Mouse (Mus musculus) MEL (cell line): ENCODE results near the gene Satl1. TPM values are rescaled to one million over a fixed set of nuclear protein-coding genes. Genes with fewer than 3 reads are reported as not detected.

ENCODE experiments used
- DNase-seq: peaks from one replicate; pipeline ENCODE4 v3.0.0; 2011; ENCODE audit warnings: low read depth, low spot score
- H3K27ac ChIP-seq: 2 replicates; pipeline ENCODE4 v1.5.1; 2012; ENCODE audit warnings: low read depth, mild to moderate bottlenecking, control low read depth, low read length, moderate library complexity; ENCODE audit not compliant: control insufficient read depth
- H3K27me3 ChIP-seq, 2 experiments: fragments of 150-350 bp in 1 of 2; sonication (generic) in 1 of 2; 2 replicates each; pipeline ENCODE4 v1.6.1; 2012; ENCODE audit warnings: low read length in 2 of 2, mild to moderate bottlenecking in 2 of 2, improper control_type of control experiment in 1 of 2, moderate library complexity in 1 of 2; ENCODE audit not compliant: insufficient read depth in 2 of 2, control insufficient read depth in 1 of 2
- H3K36me3 ChIP-seq, 2 experiments: 2 replicates each; pipeline ENCODE4 v1.6.1; 2012 to 2014; ENCODE audit warnings: low read length in 2 of 2, improper control_type of control experiment in 1 of 2, inconsistent platforms in 1 of 2, mild to moderate bottlenecking in 1 of 2; ENCODE audit not compliant: insufficient read depth in 2 of 2, control insufficient read depth in 1 of 2
- H3K4me1 ChIP-seq, 2 experiments: fragments of 150-350 bp in 1 of 2; sonication (generic) in 1 of 2; 2 replicates each; pipeline ENCODE4 v1.6.1; 2012; ENCODE audit warnings: low read length in 2 of 2, improper control_type of control experiment in 1 of 2, mild to moderate bottlenecking in 1 of 2; ENCODE audit not compliant: insufficient read depth in 2 of 2, control insufficient read depth in 1 of 2
- H3K4me3 ChIP-seq, 2 experiments: fragments of 150-350 bp in 1 of 2; sonication (generic) in 1 of 2; 2 replicates each; pipeline ENCODE4 v1.5.1; 2012; ENCODE audit warnings: low read depth in 2 of 2, low read length in 2 of 2, mild to moderate bottlenecking in 2 of 2, moderate library complexity in 2 of 2, control low read depth in 1 of 2, improper control_type of control experiment in 1 of 2; ENCODE audit not compliant: control insufficient read depth in 1 of 2, insufficient read depth in 1 of 2
- H3K79me2 ChIP-seq: 2 replicates; pipeline ENCODE4 v1.6.1; 2012; ENCODE audit warnings: mild to moderate bottlenecking, low read length, moderate library complexity; ENCODE audit not compliant: control insufficient read depth, poor library complexity, insufficient read depth
- H3K9ac ChIP-seq: 2 replicates; pipeline ENCODE4 v1.6.1; 2012; ENCODE audit warnings: low read depth, mild to moderate bottlenecking, control low read depth, low read length, moderate library complexity; ENCODE audit not compliant: control insufficient read depth, poor library complexity, severe bottlenecking
- H3K9me3 ChIP-seq: fragments of 150-350 bp; sonication (generic); replicated peaks from 2 replicates; pipeline ENCODE4 v1.6.1; 2012; ENCODE audit warnings: mild to moderate bottlenecking, low read length, improper control_type of control experiment, moderate library complexity; ENCODE audit not compliant: insufficient read depth
- CHD1 ChIP-seq: IDR thresholded peaks from 2 replicates; pipeline ENCODE4 v1.6.1; 2012; ENCODE audit warnings: low read depth, mild to moderate bottlenecking, inconsistent platforms, low read length, improper control_type of control experiment
- CHD2 ChIP-seq: IDR thresholded peaks from 2 replicates; pipeline ENCODE4 v1.6.1; 2011; ENCODE audit warnings: low read length, improper control_type of control experiment
- CTCF ChIP-seq, 3 experiments: IDR thresholded peaks in 2 of 3; conservative IDR thresholded peaks in 1 of 3; 2 replicates each; pipeline ENCODE4 v1.5.1; 2011 to 2012; ENCODE audit warnings: low read length in 3 of 3, low read depth in 2 of 3, mild to moderate bottlenecking in 2 of 3, improper control_type of control experiment in 1 of 3, inconsistent platforms in 1 of 3, mixed read lengths in 1 of 3, moderate library complexity in 1 of 3; ENCODE audit not compliant: control insufficient read depth in 1 of 3, insufficient read depth in 1 of 3, poor library complexity in 1 of 3, severe bottlenecking in 1 of 3
- E2F4 ChIP-seq: IDR thresholded peaks from 2 replicates; pipeline ENCODE4 v1.6.1; 2011; ENCODE audit warnings: low read depth, low read length, improper control_type of control experiment, borderline replicate concordance
- ELF1 ChIP-seq: IDR thresholded peaks from 2 replicates; pipeline ENCODE4 v1.6.1; 2014; ENCODE audit warnings: low read depth, mild to moderate bottlenecking, inconsistent platforms, low read length, improper control_type of control experiment, moderate library complexity
- EP300 ChIP-seq, 2 experiments: IDR thresholded peaks; 2 replicates each; pipeline ENCODE4 v1.6.1; 2011; ENCODE audit warnings: improper control_type of control experiment in 2 of 2, low read length in 2 of 2, low read depth in 1 of 2, mild to moderate bottlenecking in 1 of 2
- ETS1 ChIP-seq: IDR thresholded peaks from 2 replicates; pipeline ENCODE4 v1.6.1; 2012; ENCODE audit warnings: low read depth, mild to moderate bottlenecking, inconsistent platforms, low read length, improper control_type of control experiment, moderate library complexity
- GABPA ChIP-seq: IDR thresholded peaks from 2 replicates; pipeline ENCODE4 v1.6.1; 2012; ENCODE audit warnings: low read depth, mild to moderate bottlenecking, inconsistent platforms, low read length, improper control_type of control experiment, moderate library complexity
- HCFC1 ChIP-seq: IDR thresholded peaks from 2 replicates; pipeline ENCODE4 v1.6.1; 2012; ENCODE audit warnings: low read depth, mild to moderate bottlenecking, inconsistent platforms, low read length, improper control_type of control experiment, moderate library complexity
- MAZ ChIP-seq: IDR thresholded peaks from 2 replicates; pipeline ENCODE4 v1.6.1; 2012; ENCODE audit warnings: low read depth, mild to moderate bottlenecking, inconsistent platforms, low read length, improper control_type of control experiment
- MEF2A ChIP-seq: IDR thresholded peaks from 2 replicates; pipeline ENCODE4 v1.6.1; 2014; ENCODE audit warnings: low read depth, mild to moderate bottlenecking, inconsistent platforms, low read length, improper control_type of control experiment; ENCODE audit not compliant: poor library complexity, insufficient replicate concordance, severe bottlenecking; ENCODE audit errors: extremely low read depth
- MYB ChIP-seq: IDR thresholded peaks from 2 replicates; pipeline ENCODE4 v1.6.1; 2011; ENCODE audit warnings: mild to moderate bottlenecking, low read depth, low read length, improper control_type of control experiment
- MYC ChIP-seq: IDR thresholded peaks from 2 replicates; pipeline ENCODE4 v1.6.1; 2011; ENCODE audit warnings: low read depth, mild to moderate bottlenecking, low read length, improper control_type of control experiment, moderate library complexity
- NRF1 ChIP-seq: IDR thresholded peaks from 2 replicates; pipeline ENCODE4 v1.6.1; 2014; ENCODE audit warnings: low read depth, mild to moderate bottlenecking, inconsistent platforms, low read length, improper control_type of control experiment, moderate library complexity; ENCODE audit not compliant: poor library complexity, insufficient read depth, severe bottlenecking
- POLR2A ChIP-seq, 2 experiments: IDR thresholded peaks; 2 replicates each; pipeline ENCODE4 v1.6.1; 2011 to 2012; ENCODE audit warnings: low read length in 2 of 2, mild to moderate bottlenecking in 2 of 2, control low read depth in 1 of 2, improper control_type of control experiment in 1 of 2, low read depth in 1 of 2, moderate library complexity in 1 of 2; ENCODE audit not compliant: control insufficient read depth in 1 of 2, insufficient read depth in 1 of 2, poor library complexity in 1 of 2
- RAD21 ChIP-seq: IDR thresholded peaks from 2 replicates; pipeline ENCODE4 v1.6.1; 2011; ENCODE audit warnings: mild to moderate bottlenecking, low read depth, low read length, improper control_type of control experiment
- SIN3A ChIP-seq: IDR thresholded peaks from 2 replicates; pipeline ENCODE4 v1.6.1; 2012; ENCODE audit warnings: low read length, improper control_type of control experiment, inconsistent platforms
- SMC3 ChIP-seq: IDR thresholded peaks from 2 replicates; pipeline ENCODE4 v1.6.1; 2011; ENCODE audit warnings: low read depth, low read length, improper control_type of control experiment
- TAL1 ChIP-seq: IDR thresholded peaks from 2 replicates; pipeline ENCODE4 v1.6.1; 2012; ENCODE audit warnings: mild to moderate bottlenecking, inconsistent platforms, low read length, moderate library complexity, mixed read lengths
- TCF12 ChIP-seq: IDR thresholded peaks from 2 replicates; pipeline ENCODE4 v1.6.1; 2014; ENCODE audit warnings: low read depth, mild to moderate bottlenecking, inconsistent platforms, low read length, improper control_type of control experiment, moderate library complexity
- USF2 ChIP-seq, 2 experiments: IDR thresholded peaks; 2 replicates each; pipeline ENCODE4 v1.6.1; 2011 to 2012; ENCODE audit warnings: improper control_type of control experiment in 2 of 2, low read length in 2 of 2, borderline replicate concordance in 1 of 2, inconsistent platforms in 1 of 2, low read depth in 1 of 2, mild to moderate bottlenecking in 1 of 2; ENCODE audit not compliant: insufficient read depth in 1 of 2
- ZC3H11A ChIP-seq: IDR thresholded peaks from 2 replicates; pipeline ENCODE4 v1.6.1; 2012; ENCODE audit warnings: low read depth, mild to moderate bottlenecking, inconsistent platforms, low read length, improper control_type of control experiment
- ZKSCAN1 ChIP-seq: IDR thresholded peaks from 2 replicates; pipeline ENCODE4 v1.6.1; 2012; ENCODE audit warnings: low read depth, mild to moderate bottlenecking, inconsistent platforms, low read length, improper control_type of control experiment, moderate library complexity
- ZMIZ1 ChIP-seq: IDR thresholded peaks from 2 replicates; pipeline ENCODE4 v1.6.1; 2012; ENCODE audit warnings: low read depth, mild to moderate bottlenecking, inconsistent platforms, low read length, improper control_type of control experiment, moderate library complexity
- ZNF384 ChIP-seq: IDR thresholded peaks from 2 replicates; pipeline ENCODE4 v1.6.1; 2012; ENCODE audit warnings: low read depth, mild to moderate bottlenecking, inconsistent platforms, low read length, improper control_type of control experiment
- polyA plus RNA-seq, 2 experiments: library from polyadenylated mRNA; stranded (reverse) in 1 of 2; unstranded in 1 of 2; fragments of >175 nt in 1 of 2; fragments of >200 nt in 1 of 2; gene quantifications; 2 replicates each; pipeline versions ENCODE4 v1.2.1 to v1.2.4; 2012; ENCODE audit warnings: low replicate concordance in 2 of 2, low read depth in 1 of 2; ENCODE audit not compliant: insufficient read length in 2 of 2, insufficient read depth in 1 of 2, missing spikeins in 1 of 2
- total RNA-seq: library from RNA; depleted of rRNA; stranded (reverse); fragments of 300-350 nt; gene quantifications from 2 replicates; pipeline ENCODE4 v1.2.3, GENCODE M21; 2012

Gene Satl1
- total and polyA plus RNA-seq, 3 experiments = not detected

DNA sequence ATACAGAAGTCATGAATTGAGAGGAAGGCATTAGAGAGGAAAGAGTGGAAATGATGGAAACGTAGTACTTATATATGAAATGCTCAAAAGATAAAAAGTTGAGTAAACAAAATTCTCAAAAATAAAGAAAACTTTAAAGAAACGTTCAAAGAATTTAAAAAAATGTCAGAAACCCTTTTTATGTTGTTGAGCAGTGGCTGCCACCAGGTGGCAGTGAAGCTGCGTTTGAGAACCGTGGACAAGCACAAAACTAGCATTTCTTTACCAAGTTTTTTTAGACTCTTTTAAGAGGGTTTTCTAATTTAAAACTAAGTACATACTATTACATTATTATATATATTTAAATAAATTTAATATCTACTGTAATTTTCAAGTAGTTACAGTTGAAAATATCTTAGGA is 38.2 kb downstream of the Satl1 start (continued):
- TF ChIP-seq CTCF (IDR thresholded peaks at IDR 0.05 in 2 of 3, conservative IDR thresholded peaks at IDR 0.05 in 1 of 3; ENCODE audit: control insufficient read depth in 1 of 3, insufficient read depth in 1 of 3, low read depth in 2 of 3, low read length in 3 of 3, poor library complexity in 1 of 3, severe bottlenecking in 1 of 3) (peak; percentile 39 to 75 (median 69)), SMC3 (peak; percentile 74), MEF2A (no peak), CHD2 (no peak), ZMIZ1 (no peak), ELF1 (no peak), GABPA (no peak)

DNA sequence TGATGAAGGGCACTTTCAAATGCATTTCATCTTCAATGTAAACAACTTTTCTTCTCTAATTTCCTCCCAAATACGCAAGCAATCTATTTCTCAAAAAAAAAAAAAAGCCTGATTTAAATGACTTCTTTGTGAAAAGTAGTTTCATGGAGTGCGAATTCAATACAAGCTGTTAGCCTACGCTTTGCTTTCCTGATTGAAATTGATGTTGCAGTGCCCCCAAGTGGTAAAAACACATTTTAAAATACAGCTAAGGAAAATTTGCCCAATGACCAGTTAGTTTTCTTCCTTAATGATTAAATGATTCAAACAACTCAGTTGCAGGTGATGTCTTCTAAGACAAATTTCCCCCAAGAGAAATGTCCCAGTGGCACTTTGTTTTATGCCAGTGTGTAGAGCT is 58.2 kb downstream of the Satl1 start:
- no peaks in the 10 kb centered on the region for H3K4me1 ChIP-seq
- DNase-seq = peak; percentile 67
- TF ChIP-seq CHD1 = no peak
- no peak for TF ChIP-seq NRF1
- no peak for TF ChIP-seq TCF12
- TF ChIP-seq ZNF384 = no peak
- TF ChIP-seq GABPA = no peak
- no peak for TF ChIP-seq POLR2A (IDR thresholded peaks at IDR 0.05; ENCODE audit: control insufficient read depth in 1 of 2, insufficient read depth in 1 of 2, low read depth in 1 of 2, low read length in 2 of 2, poor library complexity in 1 of 2)
- TF ChIP-seq HCFC1 = no peak
- no peak for TF ChIP-seq MYB
- no peak for TF ChIP-seq ZKSCAN1
- TF ChIP-seq ZMIZ1 = no peak
- no peak for TF ChIP-seq SIN3A
- TF ChIP-seq MAZ = no peak
- no peak for TF ChIP-seq EP300 (IDR thresholded peaks at IDR 0.05; ENCODE audit: low read depth in 1 of 2, low read length in 2 of 2)
- no peak for TF ChIP-seq USF2 (IDR thresholded peaks at IDR 0.05; ENCODE audit: borderline replicate concordance in 1 of 2, insufficient read depth in 1 of 2, low read depth in 1 of 2, low read length in 2 of 2)
- TF ChIP-seq CTCF (IDR thresholded peaks at IDR 0.05 in 2 of 3, conservative IDR thresholded peaks at IDR 0.05 in 1 of 3; ENCODE audit: control insufficient read depth in 1 of 3, insufficient read depth in 1 of 3, low read depth in 2 of 3, low read length in 3 of 3, poor library complexity in 1 of 3, severe bottlenecking in 1 of 3) = peak; percentile 29 to 82 (median 43); a peak in 5 of 6 replicates
- TF ChIP-seq TAL1 = no peak
- TF ChIP-seq SMC3 = peak; percentile 86
- peak; percentile 79 for TF ChIP-seq ZC3H11A
- no peak for TF ChIP-seq E2F4
- TF ChIP-seq RAD21 = peak; percentile 94
- TF ChIP-seq MYC = no peak
- no peak for TF ChIP-seq ETS1

More for the DNA sequence above, 58.2 kb downstream of the Satl1 start:
- Histone ChIP-seq H3K9ac (no peak overlapping the region), H3K4me3 (no peak overlapping the region), H3K9me3 (no peaks in the 10 kb centered on the region), H3K36me3 (no peaks in the 10 kb centered on the region; a peak in 3 of 4 replicates), H3K27me3 (no peaks in the 10 kb centered on the region), H3K27ac (no peak overlapping the region), H3K79me2 (no peaks in the 10 kb centered on the region)
